Mouse (Mus musculus) thymus, adult 2 months (tissue): ENCODE data around the gene Trpm8.

Source experiments
- CTCF ChIP-seq: fragments of 200-500 bp; IDR thresholded peaks from 2 replicates; pipeline ENCODE4 v1.5.1; 2012; ENCODE audit warnings: mild to moderate bottlenecking, control low read depth, low read length, moderate library complexity, borderline replicate concordance; ENCODE audit not compliant: control insufficient read depth, poor library complexity, insufficient read depth; ENCODE audit errors: extremely low read depth
- POLR2A ChIP-seq: fragments of 200-500 bp; IDR thresholded peaks from 2 replicates; pipeline ENCODE4 v1.6.1; 2012; ENCODE audit warnings: mild to moderate bottlenecking, low read length, control low read depth, moderate library complexity; ENCODE audit not compliant: control insufficient read depth, poor library complexity, insufficient read depth; ENCODE audit errors: extremely low read depth

DNA sequence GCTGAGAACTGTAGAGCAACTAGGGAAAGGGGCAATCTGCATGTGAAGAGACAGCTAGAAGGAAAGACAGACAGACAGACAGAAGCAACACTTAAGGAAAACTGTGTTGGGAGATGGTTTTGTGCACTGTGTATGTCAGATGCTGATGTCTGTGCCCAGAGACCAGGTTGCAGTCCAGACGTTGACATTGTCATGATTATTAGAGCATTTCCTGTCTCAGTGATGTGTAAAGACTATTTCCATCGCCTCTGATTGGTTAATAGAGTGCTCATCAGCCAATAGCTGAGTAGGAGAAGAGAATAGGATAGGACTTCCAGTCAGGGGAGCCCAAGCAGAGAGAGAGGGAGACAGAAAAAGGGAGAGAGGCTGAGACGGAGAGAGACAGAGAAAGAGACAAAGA is 155.1 kb downstream of the Trpm8 start:
- no peak for TF ChIP-seq POLR2A
- TF ChIP-seq CTCF = no peak
